Mouse (Mus musculus): ENCODE data around the gene Olfr893. TPM values are rescaled to one million over a fixed set of nuclear protein-coding genes. Genes with fewer than 3 reads are reported as not detected.
"Not testable (repeated sequence)": the region's sequence is repeated elsewhere in the genome, so short reads cannot be mapped to it uniquely, and the experiment has no call there.

The Olfr893 gene
- total RNA-seq (2021) = not detected
- long read RNA-seq, experiment 1 = 0 reads
- long read RNA-seq, experiment 2 = 0 reads

DNA sequence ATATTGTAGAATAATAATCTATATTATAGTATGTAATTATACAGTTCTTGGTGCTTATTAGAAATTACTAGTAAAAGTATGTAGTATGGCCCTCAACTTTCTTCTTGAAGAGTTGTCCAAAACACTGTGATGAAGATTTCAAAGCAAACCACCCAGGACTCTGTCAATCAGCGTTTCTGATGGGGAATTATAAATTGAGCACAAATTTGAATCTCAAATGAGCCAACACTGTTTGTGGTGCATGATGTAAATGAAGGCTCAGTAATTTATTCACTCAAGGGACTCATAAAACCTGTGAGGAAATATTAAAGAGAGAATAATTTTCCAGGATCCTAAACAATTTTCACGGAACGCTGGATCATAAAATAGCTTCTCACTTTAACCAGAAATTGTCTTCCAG lies at the start of gene Olfr893:
TSS of gene Olfr893 (plus strand) at position 301 of the 400 bp plus-strand sequence.
- DNase-seq = no peak

DNA sequence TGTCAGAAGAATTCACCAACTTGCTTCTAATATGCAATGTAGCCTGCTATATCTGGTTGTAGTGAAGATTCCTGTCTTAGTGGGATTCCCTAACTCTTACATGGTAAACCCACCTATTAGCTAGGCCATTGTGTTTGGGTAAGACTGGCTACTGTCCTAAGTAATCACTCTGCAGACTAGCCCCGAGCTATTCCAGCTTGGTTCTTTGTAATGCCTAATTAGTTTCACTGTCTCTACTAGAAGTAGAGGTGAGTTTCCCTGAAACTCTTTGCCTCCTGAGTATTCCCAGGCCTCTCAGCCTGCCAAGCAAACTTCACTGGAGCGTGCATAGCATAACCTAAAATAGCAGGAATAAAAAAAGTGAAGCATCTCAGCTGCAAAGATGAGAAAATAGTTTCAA lies 39.8 kb upstream of the Olfr893 start:
- not testable (repeated sequence) for DNase-seq

DNA sequence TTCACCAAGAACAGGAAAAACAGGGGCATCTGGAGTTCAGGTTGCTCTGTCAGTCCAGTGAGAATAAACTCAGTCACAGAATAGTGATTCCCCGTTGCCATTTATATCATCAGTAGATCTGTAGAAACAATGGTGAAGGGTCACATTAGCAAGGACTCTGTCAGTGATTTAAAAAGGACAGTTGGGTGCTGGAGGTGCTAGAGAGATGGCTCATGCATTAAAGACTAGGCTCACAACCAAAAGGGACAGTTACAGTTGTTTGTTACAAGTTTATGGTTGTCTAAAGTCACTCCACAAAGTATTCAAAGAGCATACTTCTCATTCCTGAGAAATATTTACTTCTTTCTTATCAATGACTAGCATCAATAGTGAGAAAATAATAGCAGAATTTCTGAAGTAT lies 27.4 kb upstream of the Olfr893 start, which contains the start of gene Olfr891:
TSS of gene Olfr891 (minus strand) at position 101 of the 400 bp plus-strand sequence.
- DNase-seq = no peak

DNA sequence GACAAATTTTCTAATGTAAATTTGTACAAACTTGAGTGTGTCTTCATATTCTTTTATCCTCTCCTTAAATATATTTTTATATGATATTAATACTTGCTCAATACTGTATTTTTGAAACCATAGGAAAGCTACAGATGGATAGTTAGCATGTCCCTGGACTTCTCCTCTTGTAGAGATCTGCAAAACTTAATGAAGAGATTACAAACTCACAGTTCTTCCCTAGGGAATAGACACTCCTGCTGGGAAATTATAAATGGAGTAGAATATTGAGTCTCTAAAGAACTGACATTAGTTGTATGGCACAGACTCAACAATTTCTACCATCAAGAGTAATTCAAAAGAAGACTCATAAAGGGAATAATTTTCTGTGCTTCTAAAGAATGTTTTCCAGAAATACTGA lies 9.6 kb downstream of the Olfr893 start, which contains the start of gene Olfr894:
TSS of gene Olfr894 (plus strand) at position 301 of the 400 bp plus-strand sequence.
- DNase-seq = no peak

GRCm38 (mm10) chr9:38252474-38252873 lies 44.3 kb downstream of the Olfr893 start, which contains the start of gene Olfr143:
Olfr143 (plus strand) TSS chr9:38252774.
- DNase-seq = no peak

Other genes starting within 250 kb of the Olfr893 start
- not detected for gene Olfr881, start 216.5 kb upstream of the Olfr893 start, total RNA-seq (2021)
- gene Olfr883, start 182.6 kb upstream of the Olfr893 start, total RNA-seq (2021) = not detected
- gene Olfr884, start 161.8 kb upstream of the Olfr893 start, total RNA-seq (2021) = not detected
- gene Olfr885, start 147.0 kb upstream of the Olfr893 start, total RNA-seq (2021) = not detected
- not detected for gene Olfr887, start 124.3 kb upstream of the Olfr893 start, total RNA-seq (2021)
- not detected for gene Olfr888, start 100.2 kb upstream of the Olfr893 start, total RNA-seq (2021)
- under 1 TPM; 0.13 to 0.66 TPM for gene Olfr889, start 93.2 kb upstream of the Olfr893 start, total RNA-seq (2021)
- not detected for gene Olfr890, start 65.8 kb upstream of the Olfr893 start, total RNA-seq (2021)
- gene Olfr891, start 27.5 kb upstream of the Olfr893 start, total RNA-seq (2021) = not detected
- gene Olfr894, start 9.7 kb downstream of the Olfr893 start, total RNA-seq (2021) = not detected
- gene Olfr143, start 44.4 kb downstream of the Olfr893 start, total RNA-seq (2021) = not detected
- not detected for gene Olfr895, start 59.5 kb downstream of the Olfr893 start, total RNA-seq (2021)
- gene Olfr896-ps1, start 82.7 kb downstream of the Olfr893 start, total RNA-seq (2021) = not detected
- gene Olfr25, start 120.7 kb downstream of the Olfr893 start, total RNA-seq (2021) = not detected
- gene Olfr898, start 140.0 kb downstream of the Olfr893 start, total RNA-seq (2021) = not detected
- gene Olfr250, start 158.5 kb downstream of the Olfr893 start, total RNA-seq (2021) = not detected
- not detected for gene Olfr251, start 168.7 kb downstream of the Olfr893 start, total RNA-seq (2021)
- gene Olfr147, start 193.3 kb downstream of the Olfr893 start, total RNA-seq (2021) = not detected
- not detected for gene Olfr901, start 221.1 kb downstream of the Olfr893 start, total RNA-seq (2021)
- not detected for gene Olfr902, start 239.3 kb downstream of the Olfr893 start, total RNA-seq (2021)